Mouse (Mus musculus): ENCODE results near the gene Sde2. TPM values are rescaled to one million over a fixed set of nuclear protein-coding genes. Genes with fewer than 3 reads are reported as not detected.
"Not testable (repeated sequence)": the region's sequence is repeated elsewhere in the genome, so short reads cannot be mapped to it uniquely, and the experiment has no call there.

Sde2 gene
- total RNA-seq, 2 experiments from 2014 or later = 20.9 to 22.4 TPM

DNA sequence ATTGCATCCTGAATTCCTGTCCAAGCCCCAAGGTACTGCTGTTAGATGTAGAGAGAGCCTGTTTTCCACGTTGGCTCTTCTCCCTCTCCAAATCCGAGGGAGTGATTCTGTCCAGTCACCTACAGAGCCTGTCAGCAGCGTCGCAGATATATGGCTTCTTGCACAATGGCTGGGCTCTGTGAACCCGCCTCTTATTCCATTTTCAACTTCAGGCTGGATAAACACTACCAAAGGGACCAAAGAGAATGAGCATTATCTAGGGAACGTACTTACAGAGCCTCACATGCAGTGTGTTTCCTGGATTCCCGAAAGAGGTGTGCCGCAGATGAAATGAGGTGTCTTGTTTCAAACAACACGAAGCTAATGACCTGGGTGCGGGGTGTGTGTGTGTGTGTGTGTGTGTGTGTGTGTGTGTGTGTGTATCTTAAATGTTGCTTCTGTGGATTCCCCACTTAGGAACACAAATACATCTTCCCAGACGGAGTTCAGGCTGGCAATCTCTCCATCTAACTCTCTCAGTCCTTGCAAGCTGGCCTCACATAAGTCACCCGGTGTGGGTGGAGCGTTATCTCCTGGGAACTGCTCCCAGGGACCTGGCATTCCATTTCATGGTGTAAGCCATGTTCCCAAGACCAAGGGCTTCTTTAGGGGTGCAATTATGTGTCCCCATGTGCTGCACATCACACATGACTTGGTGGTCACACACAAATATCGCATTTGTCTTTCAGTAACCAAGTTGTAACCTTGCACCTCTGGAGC lies 20.2 kb upstream of the Sde2 start:
- DNase-seq (ENCODE audit: low spot score in 2 of 2) = no peak

DNA sequence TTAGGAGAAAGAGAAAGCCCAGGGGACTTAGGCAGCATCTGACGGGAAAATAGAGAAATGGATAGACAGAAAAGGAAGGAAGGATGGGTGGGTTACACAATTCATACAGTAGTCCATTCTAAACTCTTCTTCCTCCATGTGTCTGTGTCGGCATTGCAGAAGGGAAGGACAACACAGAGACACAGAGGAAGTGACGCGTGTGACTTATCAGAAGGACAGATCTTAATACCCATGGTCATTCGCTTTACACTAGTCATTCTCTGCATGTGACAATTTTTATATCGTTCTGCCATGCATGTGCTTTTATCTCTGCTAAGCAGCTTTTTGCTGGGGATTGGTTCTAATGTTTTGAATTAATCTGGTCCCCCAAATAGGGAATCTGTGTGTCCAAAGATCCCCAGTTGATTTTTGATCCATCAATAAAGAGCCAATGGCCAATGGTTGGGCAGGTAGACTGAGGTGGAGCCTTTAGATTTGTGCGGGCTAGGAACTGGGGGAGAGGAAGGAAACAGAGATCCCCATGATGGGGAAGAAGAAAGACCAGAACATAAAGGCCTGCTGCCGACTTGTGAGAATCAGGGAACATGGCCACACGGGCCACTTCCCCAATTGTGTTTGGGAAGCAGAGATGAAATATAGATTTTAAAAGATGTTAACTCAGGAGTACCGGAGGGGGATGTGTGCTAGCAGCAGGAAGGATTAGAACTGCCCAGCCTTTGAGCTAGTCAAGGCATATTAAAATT lies 15.5 kb upstream of the Sde2 start:
- no peak for DNase-seq (ENCODE audit: low spot score in 2 of 2)

- DNase-seq (ENCODE audit: low spot score in 2 of 2) = not testable (repeated sequence)
Measured at GRCm38 (mm10) chr1:180836467-180836866, 14.5 kb upstream of the Sde2 start.

DNA sequence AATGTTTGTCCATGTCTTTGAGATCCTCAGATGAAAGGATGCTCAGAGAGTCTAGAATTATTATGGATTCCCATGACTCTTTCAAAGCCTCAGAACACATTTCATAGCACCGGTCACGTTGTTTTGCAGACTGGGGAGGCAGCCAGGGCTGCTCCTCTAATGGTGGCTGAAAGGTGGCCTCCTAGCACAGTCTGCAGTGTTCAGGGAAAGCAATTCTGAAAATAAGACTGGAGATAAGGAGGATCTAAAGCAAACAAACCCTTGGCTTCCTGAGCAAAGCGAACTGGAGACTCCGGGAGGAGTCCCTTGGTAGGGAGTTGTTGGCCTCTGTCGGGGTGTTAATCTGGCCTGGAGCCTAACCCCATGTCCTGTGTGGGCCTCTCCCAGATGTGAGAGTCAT lies 13.7 kb upstream of the Sde2 start:
- DNase-seq (ENCODE audit: low spot score in 2 of 2) = no peak

DNA sequence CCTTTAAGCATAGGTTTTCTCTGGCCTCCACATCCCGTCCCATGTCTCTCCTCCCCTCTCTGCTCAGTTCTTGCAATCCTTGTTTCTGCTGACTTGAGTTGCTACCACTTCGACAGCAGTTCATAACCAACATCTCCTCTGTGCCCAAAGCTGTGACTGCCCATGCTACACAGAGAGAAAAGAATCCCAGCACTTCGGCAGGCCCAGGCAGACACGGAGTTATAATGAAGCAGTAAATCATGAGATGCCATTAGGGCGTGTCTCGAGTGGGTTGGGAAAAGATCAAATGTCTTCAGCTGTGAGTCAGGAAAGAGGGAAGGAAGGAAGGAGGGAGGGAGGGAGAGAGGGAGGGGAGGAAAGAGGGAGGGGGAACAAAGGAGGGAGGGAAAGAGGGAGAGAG lies 12.9 kb upstream of the Sde2 start:
- DNase-seq (ENCODE audit: low spot score in 2 of 2) = no peak

- DNase-seq (ENCODE audit: low spot score in 2 of 2) = no peak
Measured at GRCm38 (mm10) chr1:180839201-180839910, 11.6 kb upstream of the Sde2 start.

GRCm38 (mm10) chr1:180841561-180842300 lies 9.2 kb upstream of the Sde2 start:
- DNase-seq (ENCODE audit: low spot score in 2 of 2) = no peak

- peak; percentile 55 to 58 for DNase-seq (ENCODE audit: low spot score in 2 of 2)
Measured at GRCm38 (mm10) chr1:180848114-180848510, 2.8 kb upstream of the Sde2 start.

GRCm38 (mm10) chr1:180848511-180849241 lies 2.3 kb upstream of the Sde2 start:
- DNase-seq (ENCODE audit: low spot score in 2 of 2) = peak; percentile 54 to 64

GRCm38 (mm10) chr1:180849701-180850301 lies 1.1 kb upstream of the Sde2 start:
- peak in 1 of 2 experiments; percentile 33 for DNase-seq (ENCODE audit: low spot score in 2 of 2)

- DNase-seq (ENCODE audit: low spot score in 2 of 2) = no peak
Measured at GRCm38 (mm10) chr1:180858763-180859162, 7.8 kb downstream of the Sde2 start.

GRCm38 (mm10) chr1:180860030-180860429 lies 9.1 kb downstream of the Sde2 start:
- no peak for DNase-seq (ENCODE audit: low spot score in 2 of 2)

- peak; percentile 20 to 34 for DNase-seq (ENCODE audit: low spot score in 2 of 2)
Measured at GRCm38 (mm10) chr1:180863606-180864005, 12.7 kb downstream of the Sde2 start.

GRCm38 (mm10) chr1:180866001-180866400 lies 15.1 kb downstream of the Sde2 start:
- no peak for DNase-seq (ENCODE audit: low spot score in 2 of 2)

- DNase-seq (ENCODE audit: low spot score in 2 of 2) = no peak
Measured at GRCm38 (mm10) chr1:180870122-180870650, 19.3 kb downstream of the Sde2 start.

DNA sequence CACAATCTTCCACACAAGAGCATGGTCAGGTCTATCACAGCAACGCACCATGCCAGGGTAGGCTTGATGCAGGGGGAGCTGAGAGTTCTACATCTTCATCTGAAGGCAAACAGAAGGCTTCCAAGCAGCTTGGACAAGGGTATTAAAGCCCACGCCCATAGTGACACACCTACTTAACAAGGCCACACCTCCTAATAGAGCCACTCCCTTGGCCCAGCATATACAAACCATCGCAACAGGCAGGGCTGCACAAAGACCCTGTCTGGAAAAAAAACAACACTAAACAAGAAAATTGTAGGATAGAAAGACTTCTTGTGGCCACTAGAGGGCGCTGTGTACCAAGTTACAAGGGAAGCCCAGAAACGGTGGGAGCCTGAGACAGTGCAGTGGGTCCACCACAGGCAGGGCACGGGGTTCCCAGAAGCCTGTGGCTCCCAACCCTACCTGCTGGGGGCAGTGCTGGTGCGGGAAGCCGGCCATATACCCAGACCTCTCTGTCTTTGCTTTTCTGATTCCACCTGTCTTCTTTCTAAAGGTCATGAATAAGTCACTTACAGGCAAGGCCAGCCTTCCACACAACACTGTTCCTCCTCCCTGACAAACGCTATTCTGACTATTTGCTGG lies 23.0 kb downstream of the Sde2 start:
- peak; percentile 32 to 53 for DNase-seq (ENCODE audit: low spot score in 2 of 2)

- DNase-seq (ENCODE audit: low spot score in 2 of 2) = no peak
Measured at GRCm38 (mm10) chr1:180874615-180875014, 23.7 kb downstream of the Sde2 start.

DNA sequence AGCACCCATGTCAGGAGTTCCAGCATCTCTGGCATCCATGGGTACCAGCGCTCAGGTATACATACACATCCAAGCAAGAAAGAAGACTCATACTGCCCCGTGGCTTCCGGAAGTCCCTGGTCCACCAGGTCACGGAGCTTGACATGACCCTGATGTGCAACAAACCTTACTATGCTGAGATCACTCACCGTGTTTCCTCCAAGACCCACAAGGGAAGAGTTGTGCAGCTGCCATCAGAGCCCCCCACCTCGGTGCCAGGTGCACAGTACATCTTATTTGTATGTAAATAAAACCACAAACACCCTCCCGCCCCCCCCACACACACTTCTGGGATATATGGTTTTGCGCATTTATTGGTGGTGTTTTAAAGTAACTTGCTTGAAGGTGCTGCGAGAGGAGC lies 24.2 kb downstream of the Sde2 start:
- no peak for DNase-seq (ENCODE audit: low spot score in 2 of 2)

DNA sequence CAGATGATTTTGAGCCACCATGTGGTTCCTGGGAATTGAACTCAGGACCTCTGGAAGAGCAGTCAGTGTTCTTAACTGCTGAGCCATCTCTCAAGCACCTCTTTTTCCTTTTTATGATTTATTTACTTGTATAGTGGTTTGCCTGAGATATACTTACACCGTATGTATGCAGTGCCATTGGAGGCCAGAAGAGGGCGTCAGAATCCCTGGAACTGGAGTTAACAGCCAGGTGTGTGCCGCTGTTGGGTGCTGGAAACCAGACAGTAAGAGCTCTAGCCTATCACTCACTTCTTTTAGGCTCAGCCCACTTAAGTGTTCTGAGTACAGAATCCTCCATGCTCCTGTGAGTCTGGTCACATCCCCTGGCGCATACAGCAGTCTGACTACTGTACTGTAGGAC lies 26.5 kb downstream of the Sde2 start:
- DNase-seq (ENCODE audit: low spot score in 2 of 2) = no peak

All from layer of hippocampus, postnatal 10 days (tissue).